Mouse (Mus musculus) layer of hippocampus, postnatal 36 days (tissue): ENCODE data around the gene Fam120a. TPM values are rescaled to one million over a fixed set of nuclear protein-coding genes. Genes with fewer than 3 reads are reported as not detected.
A peak's percentile ranks its signal among the peaks of the same experiment; 100 is the strongest.

ENCODE experiments used
- DNase-seq, 2 experiments: peaks; one replicate each; pipeline ENCODE4 v3.0.0; 2022
- total RNA-seq, 2 experiments: library from RNA; stranded (reverse); gene quantifications; 2 replicates each; pipeline ENCODE4 v1.2.3; 2021

The Fam120a gene
- 100 to 1,000 TPM; 117 to 122 TPM for total RNA-seq

DNA sequence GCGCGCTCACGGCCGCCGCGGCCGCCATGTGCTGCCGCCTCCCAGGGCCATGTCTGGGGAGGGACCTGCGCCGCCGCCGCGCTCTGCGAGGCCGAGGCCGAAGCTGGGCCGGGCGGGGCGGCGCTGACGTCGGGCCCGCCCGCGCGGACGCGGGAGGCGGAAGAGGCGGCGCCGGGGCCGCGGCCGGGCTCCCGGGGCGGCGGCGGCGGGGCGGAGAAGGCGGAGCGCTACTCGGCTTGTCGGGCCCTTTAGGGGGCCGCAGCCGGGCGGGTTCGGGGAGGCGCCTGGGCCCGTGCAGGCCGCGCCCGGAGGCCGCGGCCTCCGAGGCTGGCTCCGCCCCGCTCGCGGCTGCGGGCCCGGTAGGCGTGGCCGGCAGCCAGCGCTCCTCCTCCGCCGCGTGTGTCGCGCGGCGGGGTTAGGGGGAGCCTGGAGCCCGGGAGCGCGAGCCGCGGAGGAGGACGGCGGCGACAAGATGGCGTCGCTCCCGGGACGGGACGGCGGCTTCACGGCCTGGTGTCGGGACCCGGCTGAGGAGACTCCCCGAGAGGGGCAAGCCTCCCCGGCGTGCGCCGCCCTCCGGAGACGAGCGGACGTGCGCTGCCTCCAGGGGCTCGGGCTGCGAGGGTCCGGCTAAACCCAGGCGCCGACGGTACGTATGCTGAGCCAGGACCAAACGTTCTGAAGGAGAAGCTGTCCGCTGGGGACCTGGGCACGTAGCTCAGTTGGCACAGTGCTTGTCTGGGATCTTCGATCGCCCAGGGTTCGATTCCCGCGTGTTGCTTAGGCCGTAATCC, at the start of gene Fam120a:
Gene Fam120a (minus strand): TSS at position 62 of the 794 bp plus-strand sequence.
- DNase-seq, result peak; percentile 87

DNA sequence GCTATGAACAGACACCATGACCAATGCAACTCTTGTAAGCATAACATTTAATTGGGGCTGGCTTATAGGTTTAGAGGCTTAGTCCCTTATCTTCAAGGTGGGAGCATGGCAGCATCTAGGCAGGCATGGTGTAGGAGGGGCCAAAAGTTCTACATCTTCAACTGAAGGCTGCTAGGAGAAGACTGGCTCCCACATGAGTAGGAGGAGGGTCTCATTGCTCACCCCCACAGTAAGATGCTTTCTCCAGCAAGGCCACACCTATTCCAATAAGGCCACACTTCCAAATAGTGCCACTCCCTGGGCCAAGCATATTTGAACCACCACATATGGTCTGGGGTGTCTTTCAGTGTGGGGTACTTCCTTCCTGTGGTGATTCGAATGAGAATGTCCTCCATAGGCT, 49.6 kb upstream of the Fam120a start:
- no peak for DNase-seq

DNA sequence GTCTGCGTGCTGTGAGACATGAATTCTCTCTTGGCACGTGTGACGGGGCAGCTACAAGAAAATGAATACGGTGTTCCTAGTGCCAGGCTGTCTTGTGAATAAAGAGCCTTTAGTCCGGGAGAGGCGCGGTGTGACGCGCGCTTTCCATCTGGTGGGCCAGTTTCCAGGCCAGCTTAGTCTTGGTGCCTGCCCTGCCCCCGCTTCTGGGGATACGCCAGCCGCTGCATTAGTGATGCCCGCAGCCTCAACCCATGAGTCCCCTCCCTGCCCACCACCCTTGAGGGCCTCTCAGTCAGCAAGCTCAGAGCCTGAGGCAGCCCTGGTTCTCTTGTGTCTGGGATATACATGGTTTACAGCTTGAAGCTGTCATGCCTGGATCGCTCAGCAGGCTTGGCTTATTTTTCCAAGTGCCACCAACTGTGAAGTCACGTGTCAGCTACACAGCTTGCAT, 48.5 kb upstream of the Fam120a start:
- peak; percentile 89 to 90 for DNase-seq

DNA sequence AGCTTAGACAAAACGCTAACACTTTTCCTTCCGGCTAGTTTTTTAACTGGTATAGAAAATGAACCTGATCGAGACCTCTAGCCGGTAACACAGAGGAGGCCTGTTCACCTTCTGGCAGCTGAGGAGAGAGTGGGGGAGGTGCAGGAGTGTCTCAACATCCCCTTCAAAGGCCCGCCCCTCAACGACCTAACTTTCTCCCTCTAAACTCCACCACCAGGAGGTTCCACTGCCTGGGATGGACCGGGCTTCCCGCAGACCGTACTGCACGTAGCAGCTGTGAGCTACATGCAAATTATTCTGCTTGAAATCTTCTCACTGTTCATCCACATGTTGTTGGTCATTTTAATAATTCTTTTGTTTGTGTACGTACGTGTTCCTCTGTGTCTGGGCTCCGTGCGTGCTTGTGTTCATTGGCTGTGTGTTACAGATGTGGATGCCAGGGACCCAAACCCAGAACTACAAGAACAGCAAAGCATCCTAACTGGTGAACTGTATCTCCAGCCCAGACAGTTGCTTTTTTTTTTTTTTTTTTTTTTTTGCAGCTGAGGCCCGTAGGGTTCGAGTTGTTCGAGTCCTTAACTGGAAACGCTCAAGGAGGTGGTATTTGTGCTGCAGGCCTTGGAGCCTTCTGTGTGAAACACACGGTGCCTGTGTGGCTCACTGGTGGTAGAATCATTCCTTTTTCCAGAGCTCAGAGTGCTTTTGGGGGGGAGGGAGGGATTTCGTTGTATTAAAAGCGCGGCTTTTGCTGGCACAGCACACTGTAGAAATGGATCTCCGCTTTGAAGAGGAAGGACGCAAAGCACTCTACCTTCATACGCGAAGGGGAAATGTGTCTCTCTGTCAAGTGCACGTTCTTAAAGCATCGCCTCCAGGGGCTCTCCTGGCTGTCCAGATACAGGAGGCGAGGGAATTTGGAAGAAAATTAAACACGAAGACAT, 47.8 kb upstream of the Fam120a start:
- no peak for DNase-seq

DNA sequence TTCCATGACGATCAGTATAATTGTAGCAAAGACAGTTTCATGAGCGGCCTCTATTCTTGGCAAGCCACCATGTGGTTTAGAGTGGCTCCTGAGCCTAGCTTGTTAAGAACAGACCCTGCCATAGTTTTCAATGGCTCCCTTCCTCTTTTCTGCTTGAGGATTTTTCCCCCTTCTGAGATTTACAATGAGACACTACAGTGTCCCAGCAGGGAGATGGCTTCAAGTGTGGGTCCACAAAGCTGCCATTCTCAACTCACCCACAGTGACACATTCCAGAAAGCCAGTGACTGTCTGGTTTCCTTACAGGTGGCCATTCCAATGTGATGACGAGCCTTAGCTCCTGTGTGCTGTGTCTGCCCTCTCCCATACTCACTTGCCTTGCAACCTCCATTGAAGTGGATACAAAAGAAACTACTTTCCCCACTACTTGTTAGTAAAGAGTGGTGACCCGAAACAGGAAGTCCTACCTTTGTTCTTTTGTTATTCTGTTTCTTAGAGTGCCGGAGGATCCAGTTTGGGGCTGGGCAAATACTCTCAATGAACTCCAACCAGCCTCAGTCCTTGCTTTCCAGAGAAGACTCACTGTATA, 45.5 kb upstream of the Fam120a start:
- no peak for DNase-seq

DNA sequence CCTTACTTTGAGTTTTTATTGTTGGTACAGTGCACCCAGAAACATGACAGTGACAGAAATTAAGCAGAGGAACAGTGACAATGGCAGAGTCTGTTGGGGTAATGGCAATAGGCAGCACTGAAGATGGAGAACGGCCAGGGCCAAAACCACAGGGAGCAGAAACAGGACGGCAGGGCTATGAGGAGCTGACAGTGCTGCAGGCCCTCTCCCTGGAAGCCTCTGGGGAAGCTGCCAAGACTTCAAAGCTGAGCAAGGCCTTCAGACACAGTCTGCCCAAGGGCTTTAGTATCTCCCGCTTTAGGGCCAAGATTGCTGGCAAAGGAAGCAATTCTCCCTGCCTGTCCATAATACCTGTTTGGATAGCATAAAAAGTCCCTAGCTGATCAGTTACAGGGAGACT, 33.9 kb upstream of the Fam120a start:
- DNase-seq, result no peak

DNA sequence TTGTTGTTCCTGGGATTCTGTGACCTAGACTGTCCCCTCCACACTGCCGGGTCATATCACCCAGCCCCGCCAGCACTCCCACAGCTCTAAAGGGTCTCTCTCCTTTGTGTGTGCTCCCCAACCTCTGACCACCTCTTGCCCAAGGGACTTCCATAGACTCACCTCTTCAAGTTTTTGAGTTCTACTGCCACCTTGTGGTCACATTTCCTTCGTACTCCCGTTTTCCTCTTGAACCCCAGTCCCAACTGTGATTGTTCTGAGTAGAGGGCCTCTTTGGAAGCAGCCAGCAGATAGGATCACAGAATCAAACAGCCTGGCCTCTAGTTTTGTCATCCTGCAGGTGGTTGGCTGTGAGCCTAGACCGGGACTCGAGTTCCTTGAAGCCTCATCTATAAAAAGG, 30.8 kb upstream of the Fam120a start:
- DNase-seq, result peak in 1 of 2 experiments; percentile 51

DNA sequence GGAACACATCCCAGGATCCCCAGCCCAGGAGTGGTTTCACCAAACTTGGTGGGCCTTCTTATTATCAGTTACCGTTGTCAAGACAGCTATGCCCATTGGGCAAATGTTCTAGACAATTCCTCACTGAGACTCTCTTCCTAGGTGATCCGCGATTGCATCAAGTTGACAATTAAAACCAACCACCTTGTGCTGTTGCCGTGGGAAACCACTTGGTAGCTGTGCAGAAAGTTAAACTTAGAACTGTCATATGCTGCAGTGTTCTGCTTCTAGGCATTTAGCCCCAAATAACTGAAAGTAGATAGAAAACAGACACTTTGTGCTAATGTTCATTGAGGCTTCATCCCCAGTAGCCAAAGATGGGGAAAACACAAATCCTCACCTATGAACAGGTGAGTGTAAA, 28.9 kb upstream of the Fam120a start:
- DNase-seq, result no peak

DNA sequence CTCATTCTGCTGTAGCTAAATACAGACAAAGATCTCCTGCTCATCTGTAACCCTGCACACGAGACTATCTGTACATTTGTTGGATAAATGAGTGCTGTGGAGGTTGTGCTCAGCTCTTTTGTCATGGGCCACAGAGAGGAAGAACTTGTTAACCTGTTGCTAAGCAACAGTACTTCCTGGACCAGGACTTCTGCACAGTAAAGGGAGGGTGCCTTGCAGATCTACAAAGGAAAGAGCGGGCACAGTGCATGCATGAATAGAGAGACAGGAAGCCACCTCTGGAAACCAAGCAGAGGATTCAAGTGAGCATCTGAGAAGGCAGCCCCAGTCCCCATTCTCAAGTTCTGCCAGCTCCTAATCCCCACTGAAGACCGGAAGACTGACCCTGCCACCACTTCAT, 27.1 kb upstream of the Fam120a start:
- DNase-seq, result no peak

DNA sequence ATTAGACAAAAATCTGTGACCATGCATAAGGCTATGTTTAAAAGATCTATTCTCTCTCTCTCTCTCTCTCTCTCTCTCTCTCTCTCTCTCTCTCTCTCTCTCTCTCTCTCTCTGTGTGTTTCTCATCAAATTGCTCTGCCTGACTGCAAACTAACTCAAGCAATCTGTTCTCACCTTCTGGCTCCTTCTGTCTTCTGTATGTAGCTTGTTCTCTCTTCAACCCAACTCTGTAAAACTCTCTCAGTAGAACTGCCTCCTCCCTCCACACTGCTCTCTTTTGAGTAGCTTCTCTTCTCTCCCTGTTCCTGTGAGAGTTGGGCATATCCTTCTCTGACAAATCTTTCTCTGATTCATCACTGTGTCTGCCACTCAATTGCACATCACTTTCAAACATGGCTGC, 25.1 kb upstream of the Fam120a start:
- DNase-seq, result no peak

DNA sequence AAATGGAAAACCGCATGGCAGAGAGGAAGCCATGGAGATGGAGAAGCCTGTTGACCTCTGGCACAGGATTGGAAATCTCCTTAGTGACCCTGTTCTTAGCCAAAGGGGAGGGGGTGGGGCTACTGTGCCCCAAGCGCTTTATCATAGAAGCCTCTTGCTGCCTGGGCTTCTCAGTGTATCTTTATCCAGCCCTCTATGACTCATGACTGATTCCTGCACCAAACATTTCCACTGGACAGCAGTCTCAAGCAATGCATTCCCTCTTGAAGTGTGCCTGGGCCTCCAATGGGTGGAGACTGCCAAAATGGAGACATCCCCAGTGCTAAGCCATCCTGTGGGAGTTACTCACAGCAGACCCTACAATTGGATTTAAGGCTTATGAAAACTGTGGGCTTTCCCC, 22.3 kb upstream of the Fam120a start:
- no peak for DNase-seq

DNA sequence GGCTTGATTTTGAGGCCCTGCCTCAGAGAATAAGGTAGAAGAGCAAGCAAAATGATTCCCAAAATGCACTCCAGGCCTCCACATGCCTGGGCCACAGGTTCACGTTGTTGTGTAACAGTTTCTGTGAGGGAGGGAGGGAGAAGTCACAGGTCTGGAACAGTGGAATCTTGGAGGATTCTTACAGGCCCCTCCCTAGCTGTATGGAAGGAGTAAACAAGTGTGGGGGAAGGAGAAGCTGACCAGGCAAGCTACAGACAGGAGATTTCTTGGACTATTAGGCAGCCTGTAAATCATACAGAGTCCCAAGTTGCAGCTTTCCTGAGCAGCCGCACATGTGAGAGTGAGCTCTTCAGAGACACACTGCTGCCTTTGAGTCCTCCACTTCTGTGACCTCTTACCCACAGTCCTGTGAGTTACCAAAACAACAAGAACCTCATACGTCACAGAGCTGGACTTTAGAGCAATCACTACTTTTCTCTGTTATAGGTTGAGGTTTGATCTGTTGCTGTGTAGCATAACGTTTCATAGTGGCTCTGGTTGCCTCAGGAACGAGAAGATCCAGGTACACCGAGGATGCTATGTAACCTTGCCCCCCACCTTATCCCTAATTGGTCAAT, 14.8 kb upstream of the Fam120a start:
- no peak for DNase-seq

DNA sequence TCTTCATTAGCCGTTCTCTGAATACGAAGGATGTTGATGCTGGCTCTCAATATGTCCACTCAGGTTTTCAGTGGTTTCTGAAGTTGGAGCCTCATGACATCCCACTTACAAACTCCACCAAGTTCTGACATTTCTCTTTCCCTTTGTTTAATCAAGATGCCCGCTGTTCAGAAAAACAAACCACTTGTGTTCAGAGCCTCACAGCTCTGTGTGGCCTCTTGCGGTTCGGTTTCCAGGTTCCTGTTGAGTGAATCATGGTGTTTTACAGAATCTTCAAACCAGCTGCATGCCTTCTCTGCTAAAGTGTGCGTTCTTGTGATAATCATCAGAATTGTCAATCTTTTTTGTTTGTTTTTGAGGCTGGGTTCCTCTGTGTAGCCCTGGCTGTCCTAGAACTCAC, 11.3 kb upstream of the Fam120a start:
- DNase-seq, result no peak

DNA sequence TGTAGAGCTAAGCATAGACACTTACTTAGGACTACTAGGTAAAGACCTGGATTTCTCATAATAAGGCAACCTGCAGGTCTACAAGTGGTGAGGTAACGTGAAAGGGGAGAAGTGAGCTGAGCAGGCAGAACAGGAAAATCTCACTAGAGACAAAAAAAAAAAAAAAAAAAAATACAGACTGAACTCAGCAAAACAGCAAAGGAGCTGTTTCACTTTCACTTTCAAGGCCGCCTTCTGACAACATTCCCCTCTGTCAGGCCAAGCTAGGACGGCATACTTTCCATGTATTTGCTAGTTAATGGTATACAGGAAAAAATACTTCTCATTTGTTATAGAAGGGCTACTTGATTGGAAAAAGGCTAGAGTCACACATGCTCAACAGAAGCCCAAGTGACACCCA, 10.0 kb upstream of the Fam120a start:
- no peak for DNase-seq

DNA sequence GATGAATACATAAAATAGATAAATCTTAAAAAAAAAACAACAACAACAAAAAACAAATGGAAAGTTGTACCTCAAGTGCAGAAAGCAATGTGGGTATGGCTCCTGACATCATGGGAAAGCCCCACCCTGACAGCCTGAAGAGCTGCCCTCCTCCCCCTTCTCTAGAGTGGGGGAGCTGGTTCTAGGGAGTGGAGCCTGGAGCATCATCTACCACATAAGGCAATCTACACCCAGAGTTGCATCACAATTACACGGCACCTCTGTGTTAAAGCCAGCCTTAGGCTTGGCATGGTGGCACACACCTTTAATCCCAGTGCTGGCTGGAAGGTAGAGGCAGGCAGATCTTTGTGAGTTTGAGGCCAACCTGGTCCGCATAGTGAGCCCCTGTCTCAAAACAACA, 6.9 kb upstream of the Fam120a start:
- DNase-seq, result no peak

DNA sequence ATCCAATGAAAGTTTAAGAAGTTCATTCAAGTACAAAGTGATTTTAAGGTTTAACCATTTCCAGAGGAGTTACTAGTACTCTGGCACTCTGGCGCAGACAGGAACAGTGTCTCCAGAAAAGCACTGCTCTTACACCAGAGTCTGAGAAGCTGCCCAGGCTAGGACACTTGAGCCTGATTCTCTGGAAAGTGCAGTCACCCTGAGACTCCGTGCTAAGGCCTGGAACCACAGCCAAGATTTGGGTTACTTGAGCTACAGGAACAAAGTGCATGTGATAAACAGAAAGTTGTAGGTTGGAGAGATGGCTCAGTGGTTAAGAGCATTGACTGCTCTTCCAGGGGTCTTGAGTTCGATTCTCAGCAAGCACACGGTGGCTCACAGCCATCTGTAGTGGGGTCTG, 6.4 kb upstream of the Fam120a start:
- DNase-seq, result no peak

DNA sequence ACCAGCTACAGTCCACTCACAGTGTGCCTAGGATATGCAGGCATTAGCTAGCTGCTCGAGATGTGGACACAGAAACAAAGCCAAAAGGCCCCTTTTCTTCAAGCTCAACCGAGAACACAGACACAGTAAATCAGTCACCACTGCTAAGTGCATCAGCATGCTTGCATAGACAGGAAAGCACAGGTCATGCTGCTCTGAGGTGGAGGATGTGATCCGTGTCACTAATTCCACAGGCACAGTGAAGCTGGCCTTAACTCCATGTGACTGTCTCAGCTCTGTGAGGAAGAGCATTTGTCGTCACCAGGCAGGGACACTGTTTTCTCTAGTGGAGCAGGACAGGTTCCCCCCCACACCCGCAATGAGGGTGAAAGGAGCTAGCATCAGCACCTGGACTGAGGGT, 5.4 kb upstream of the Fam120a start:
- DNase-seq, result no peak

DNA sequence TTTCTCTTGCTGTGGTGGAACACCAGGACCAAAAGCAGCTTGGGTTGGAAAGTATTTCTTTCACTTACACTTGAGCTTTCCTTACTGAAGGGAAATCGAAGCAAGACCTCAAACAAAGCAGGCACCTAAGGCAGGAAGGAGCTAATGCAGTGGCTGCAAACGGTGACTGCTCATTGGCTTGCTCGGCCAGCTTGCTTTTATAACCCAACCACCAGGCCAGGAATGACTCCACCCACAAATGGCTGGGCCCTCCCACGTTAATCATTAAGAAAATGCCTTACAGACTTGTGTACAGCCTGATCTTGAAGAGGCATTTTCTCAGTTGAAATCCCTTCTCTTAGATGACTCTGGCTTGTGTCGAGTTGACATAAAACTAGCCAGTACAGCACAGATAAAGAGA, 3.2 kb upstream of the Fam120a start:
- no peak for DNase-seq

DNA sequence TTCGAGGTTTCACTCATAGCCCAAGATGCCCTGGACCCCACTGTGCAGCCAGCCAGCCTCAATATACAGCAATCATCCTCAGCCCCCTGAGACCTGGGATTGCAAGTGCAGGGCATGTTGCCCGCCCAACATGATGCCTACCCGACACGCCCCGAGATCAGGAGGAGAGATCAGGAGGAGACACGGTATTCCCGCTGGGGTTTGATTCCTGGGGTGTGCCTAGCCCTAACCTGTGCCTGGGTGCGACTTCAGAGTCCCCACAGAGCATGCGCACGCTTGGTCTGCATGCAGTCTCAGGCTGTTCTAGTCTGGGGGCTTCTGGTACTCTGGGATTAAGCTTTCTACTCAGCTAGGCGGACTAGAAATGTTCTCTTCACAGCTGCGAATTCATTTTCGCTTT, 2.7 kb upstream of the Fam120a start:
- no peak for DNase-seq

DNA sequence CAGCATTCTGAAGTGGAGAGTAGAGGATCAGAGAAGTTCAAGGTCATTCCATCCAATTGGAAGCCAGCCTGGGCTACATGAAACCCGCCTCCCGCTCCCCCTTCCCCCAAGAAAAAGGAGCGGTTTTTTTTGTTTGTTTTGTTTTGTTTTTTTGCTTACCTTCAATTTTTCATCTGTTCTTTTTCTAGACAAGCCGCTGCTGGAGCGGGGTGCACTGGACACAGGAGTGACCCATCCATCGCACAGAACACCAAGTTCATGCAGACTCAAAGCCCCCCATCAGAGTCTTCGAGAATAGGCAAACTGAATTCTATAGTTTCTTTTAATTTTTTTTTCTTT, 902 bp upstream of the Fam120a start:
- DNase-seq, result no peak

DNA sequence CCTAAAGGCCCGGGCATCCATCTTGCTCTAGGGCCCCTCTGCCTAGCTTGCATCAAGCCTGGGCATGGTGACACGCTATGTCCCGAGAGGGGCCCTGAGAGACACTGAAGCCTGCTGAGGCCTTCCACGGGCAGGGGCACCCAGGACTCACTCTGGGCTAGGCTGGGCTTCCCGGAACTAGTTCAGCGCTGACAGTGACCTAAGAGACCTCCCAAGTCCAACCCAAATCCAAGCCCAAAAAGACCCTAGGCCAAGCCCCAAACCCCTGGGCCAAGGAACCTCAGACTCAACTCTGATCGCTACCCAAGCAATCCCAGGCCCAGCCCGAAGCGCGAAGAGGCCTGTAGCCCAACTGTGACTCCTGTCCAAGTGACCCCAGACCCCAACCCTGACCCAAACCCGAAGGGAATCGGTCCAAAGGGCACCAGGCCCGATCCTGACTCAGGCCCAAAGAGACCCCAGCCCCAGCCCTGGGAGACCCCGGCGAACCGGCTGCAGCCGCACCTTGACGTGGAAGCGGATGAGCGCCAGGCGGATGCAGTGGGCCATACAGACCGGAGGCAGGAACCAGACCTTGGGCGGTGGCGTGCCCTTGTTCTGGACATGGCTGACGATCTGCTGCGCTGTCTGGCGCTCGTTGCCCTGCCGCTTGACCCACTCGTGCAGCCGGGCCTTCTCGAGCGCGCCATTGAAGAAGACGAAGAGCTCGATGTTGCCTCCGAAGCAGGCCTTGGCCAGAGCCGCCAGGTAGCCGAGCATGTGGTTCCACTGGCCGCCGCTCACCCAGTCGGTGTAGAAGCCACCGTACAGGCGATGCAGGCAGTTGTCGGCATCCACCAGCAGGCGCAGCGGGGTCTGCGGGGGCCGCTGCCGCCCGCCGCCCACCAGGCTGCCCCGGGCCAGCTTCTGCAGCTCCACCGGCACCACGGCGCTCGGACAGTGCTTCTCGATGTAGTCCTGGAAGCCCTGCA, 681 bp downstream of the Fam120a start:
- DNase-seq, result peak; percentile 50 to 58
